Mouse (Mus musculus) kidney, adult 2 months (tissue): ENCODE measurements around the gene Ptpn23. TPM values are rescaled to one million over a fixed set of nuclear protein-coding genes. Genes with fewer than 3 reads are reported as not detected.
"Not testable (repeated sequence)": the region's sequence is repeated elsewhere in the genome, so short reads cannot be mapped to it uniquely, and the experiment has no call there.

ENCODE experiments used
- DNase-seq: peaks from one replicate; pipeline ENCODE4 v3.0.0; 2021
- H3K27ac ChIP-seq: fragments of 200-500 bp; 2 replicates; pipeline ENCODE4 v1.5.1; 2012; ENCODE audit warnings: low read depth, low read length, control low read depth, inconsistent platforms; ENCODE audit not compliant: insufficient read depth
- H3K27me3 ChIP-seq: fragments of 200-500 bp; replicated peaks from 2 replicates; pipeline ENCODE4 v1.6.1; 2012; ENCODE audit warnings: mild to moderate bottlenecking, moderate library complexity, low read length, inconsistent platforms; ENCODE audit not compliant: control insufficient read depth, insufficient read depth
- H3K36me3 ChIP-seq: fragments of 200-500 bp; 2 replicates; pipeline ENCODE4 v1.6.1; 2012; ENCODE audit warnings: mild to moderate bottlenecking, moderate library complexity, low read length, inconsistent platforms; ENCODE audit not compliant: control insufficient read depth, insufficient read depth
- H3K4me1 ChIP-seq: fragments of 200-500 bp; 2 replicates; pipeline ENCODE4 v1.6.1; 2011; ENCODE audit warnings: low read length; ENCODE audit not compliant: control insufficient read depth, insufficient read depth
- H3K4me3 ChIP-seq: fragments of 200-500 bp; 2 replicates; pipeline ENCODE4 v1.5.1; 2011; ENCODE audit warnings: mild to moderate bottlenecking, low read depth, low read length, control low read depth; ENCODE audit not compliant: insufficient read depth
- CTCF ChIP-seq: fragments of 200-500 bp; conservative IDR thresholded peaks from 2 replicates; pipeline ENCODE4 v1.5.1; 2011; ENCODE audit warnings: low read depth, mild to moderate bottlenecking, control low read depth, low read length, moderate library complexity, mixed read lengths; ENCODE audit not compliant: insufficient read depth, insufficient read length
- POLR2A ChIP-seq: fragments of 200-500 bp; IDR thresholded peaks from one replicate; pipeline ENCODE4 v1.6.1; 2011; ENCODE audit warnings: low read depth, low read length, control low read depth
- WGBS: fragments of 180-500 bp; shearing (Covaris S2); methylation state at CpG from one replicate; pipeline ENCODE4 v1.1.7; 2018; 5-methylcytosine and 5-hydroxymethylcytosine counted together
- polyA plus RNA-seq: library from polyadenylated mRNA; depleted of rRNA; stranded (reverse); fragments of >200 nt; gene quantifications from 2 replicates; pipeline ENCODE4 v1.2.3, GENCODE M21; 2012

Gene Ptpn23
- polyA plus RNA-seq, 1 experiment: 29.2 TPM

- no peaks in the 10 kb centered on the region for H3K27me3 ChIP-seq
- WGBS: 1% methylated on average over 41 of the region's 41 CpGs
- H3K27ac ChIP-seq: peak overlapping the region; percentile 57
- H3K36me3 ChIP-seq: no peaks in the 10 kb centered on the region
- no peak for DNase-seq
- H3K4me3 ChIP-seq: peak overlapping the region; percentile 99
- peaks cover 10% of the 10 kb centered on the region for H3K4me1 ChIP-seq
- TF ChIP-seq CTCF (no peak), POLR2A (no peak)
These were observed 508 bp downstream of the Ptpn23 start for GRCm38 (mm10) chr9:110407311-110408098.

DNA sequence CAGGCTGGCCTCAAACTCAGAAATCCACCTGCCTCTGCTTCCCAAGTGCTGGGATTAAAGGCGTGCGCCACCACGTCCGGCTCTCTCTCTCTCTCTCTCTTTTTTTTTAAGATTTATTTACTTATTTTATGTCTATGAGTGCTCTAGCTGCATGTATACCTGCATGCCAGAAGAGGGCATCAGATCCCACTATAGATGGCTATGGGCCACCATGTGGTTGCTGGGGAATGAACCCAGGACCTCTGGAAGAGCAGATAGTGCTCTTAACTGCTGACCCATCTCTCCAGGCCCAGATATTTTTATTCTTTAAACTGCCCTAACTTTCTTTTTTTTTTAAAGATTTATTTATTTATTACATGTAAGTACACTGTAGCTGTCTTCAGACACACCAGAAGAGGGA lies 4.8 kb downstream of the Ptpn23 start:
- not testable (repeated sequence) for DNase-seq, H3K27ac ChIP-seq, H3K27me3 ChIP-seq, H3K36me3 ChIP-seq, H3K4me3 ChIP-seq
- peaks cover 23% of the 10 kb centered on the region for H3K4me1 ChIP-seq
- 92% methylated on average over 4 of the region's 4 CpGs for WGBS

DNA sequence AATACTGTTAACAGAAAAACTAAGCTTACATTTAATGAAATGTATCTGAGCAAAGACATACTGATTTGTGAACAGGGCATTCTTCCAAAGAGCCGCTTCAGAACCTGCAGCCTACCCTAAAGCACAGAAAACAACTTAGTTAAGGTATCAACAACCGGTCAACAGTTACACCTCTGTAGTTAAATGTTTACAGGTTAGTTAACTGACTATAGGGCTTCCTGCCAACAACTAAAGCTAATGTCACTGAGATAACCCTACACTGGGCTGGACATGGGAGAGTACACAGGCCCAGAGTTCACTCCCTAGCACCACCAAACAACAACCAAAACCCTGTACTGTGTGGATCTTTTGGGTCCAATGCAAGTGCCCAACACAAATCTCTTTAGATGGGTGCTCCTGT lies 5.3 kb downstream of the Ptpn23 start:
- peaks cover 23% of the 10 kb centered on the region for H3K4me1 ChIP-seq
- no peaks in the 10 kb centered on the region for H3K27me3 ChIP-seq
- no peak overlapping the region for H3K4me3 ChIP-seq
- WGBS: 53% methylated on average over 2 of the region's 2 CpGs
- TF ChIP-seq POLR2A: no peak
- no peak for TF ChIP-seq CTCF
- H3K36me3 ChIP-seq: no peaks in the 10 kb centered on the region
- peak overlapping the region; percentile 75 for H3K27ac ChIP-seq
- peak; percentile 71 for DNase-seq

DNA sequence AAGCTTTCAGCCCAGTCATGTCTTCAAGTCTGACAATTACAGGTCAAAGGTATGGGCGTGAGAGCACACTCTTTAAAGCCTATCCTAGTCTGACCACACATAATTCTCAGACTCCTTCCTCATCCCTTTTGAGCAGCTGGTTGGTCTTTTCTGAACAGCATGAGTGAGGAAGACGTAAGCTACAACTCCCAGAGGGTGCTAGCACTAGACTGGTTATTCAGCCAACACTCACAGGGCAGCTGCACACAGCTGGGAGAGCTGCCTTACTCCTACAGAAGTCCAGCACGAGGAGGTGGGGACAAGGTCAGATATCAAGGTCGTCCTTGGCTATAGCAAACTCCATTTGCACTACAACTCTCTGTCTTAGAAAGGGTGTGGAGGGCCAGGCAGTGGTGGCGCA lies 7.4 kb downstream of the Ptpn23 start:
- WGBS: 58% methylated on average over 5 of the region's 5 CpGs
- TF ChIP-seq POLR2A: no peak
- DNase-seq: peak; percentile 23
- Histone ChIP-seq H3K4me1 (peaks cover 16% of the 10 kb centered on the region), H3K27ac (peak overlapping the region; percentile 16; the same call in 1 of the 2 replicates), H3K27me3 (no peaks in the 10 kb centered on the region), H3K36me3 (no peaks in the 10 kb centered on the region), H3K4me3 (no peak overlapping the region)

- no peaks in the 10 kb centered on the region for H3K4me1 ChIP-seq
- no peak overlapping the region for H3K27ac ChIP-seq
- no peak for DNase-seq
- no peak for TF ChIP-seq POLR2A
- TF ChIP-seq CTCF: no peak
- 86% methylated on average over 4 of the region's 4 CpGs for WGBS
- no peaks in the 10 kb centered on the region for H3K36me3 ChIP-seq
- H3K27me3 ChIP-seq: no peaks in the 10 kb centered on the region
- no peak overlapping the region for H3K4me3 ChIP-seq
These were observed 14.7 kb downstream of the Ptpn23 start for GRCm38 (mm10) chr9:110393295-110393694.

DNA sequence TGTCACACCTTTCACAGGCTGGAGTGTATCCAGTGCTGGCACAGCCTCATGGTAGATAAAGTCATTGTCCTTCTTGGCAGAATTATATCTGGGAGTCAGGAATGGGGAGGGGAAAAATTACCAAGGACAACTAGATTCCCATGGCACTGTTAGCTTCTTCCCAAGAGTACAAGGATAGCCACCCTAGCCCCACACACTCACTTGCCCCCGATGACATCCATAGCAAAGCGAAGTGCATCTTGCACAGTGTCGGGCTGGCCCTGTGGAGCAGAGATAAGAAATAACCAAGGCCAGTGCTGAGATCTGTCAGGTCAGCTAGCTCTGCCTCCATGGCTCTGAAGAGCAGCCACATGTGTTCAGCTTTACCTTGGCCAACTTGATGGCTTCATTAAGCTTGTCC lies 17.2 kb downstream of the Ptpn23 start:
- no peak for DNase-seq
- Histone ChIP-seq H3K27ac (no peak overlapping the region), H3K4me3 (no peak overlapping the region), H3K4me1 (no peaks in the 10 kb centered on the region), H3K27me3 (no peaks in the 10 kb centered on the region), H3K36me3 (no peaks in the 10 kb centered on the region)
- whole genome bisulfite sequencing: 90% methylated on average over 3 of the region's 3 CpGs
- no peak for TF ChIP-seq POLR2A
- TF ChIP-seq CTCF: no peak

DNA sequence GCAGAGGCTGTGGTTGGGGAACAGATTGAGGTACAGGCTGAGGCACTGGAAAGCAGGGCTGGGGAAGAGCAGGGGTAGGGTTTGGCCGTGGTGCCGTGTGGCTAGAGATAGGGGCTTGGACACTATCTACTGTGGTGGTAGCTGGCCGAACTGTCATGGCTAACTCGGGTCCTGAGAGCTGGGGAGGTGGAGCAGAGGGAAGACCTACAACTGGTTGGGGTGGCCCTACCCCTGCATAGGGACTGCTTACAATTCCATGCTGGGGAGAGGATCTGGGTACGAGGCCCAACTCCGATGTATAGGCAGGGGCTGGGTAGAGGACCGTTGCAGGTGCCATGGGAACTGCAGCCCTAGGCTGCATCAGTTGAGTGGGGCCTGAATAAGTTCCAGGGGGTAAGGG lies 20.0 kb downstream of the Ptpn23 start:
- Histone ChIP-seq H3K4me1 (no peaks in the 10 kb centered on the region), H3K36me3 (no peaks in the 10 kb centered on the region)
- DNase-seq: no peak

More for the DNA sequence above, 20.0 kb downstream of the Ptpn23 start:
- WGBS: 94% methylated on average over 7 of the region's 7 CpGs
- Histone ChIP-seq H3K27me3 (no peaks in the 10 kb centered on the region), H3K4me3 (no peak overlapping the region), H3K27ac (no peak overlapping the region)
- TF ChIP-seq CTCF (no peak), POLR2A (no peak)
